In the genomic region with DNA sequence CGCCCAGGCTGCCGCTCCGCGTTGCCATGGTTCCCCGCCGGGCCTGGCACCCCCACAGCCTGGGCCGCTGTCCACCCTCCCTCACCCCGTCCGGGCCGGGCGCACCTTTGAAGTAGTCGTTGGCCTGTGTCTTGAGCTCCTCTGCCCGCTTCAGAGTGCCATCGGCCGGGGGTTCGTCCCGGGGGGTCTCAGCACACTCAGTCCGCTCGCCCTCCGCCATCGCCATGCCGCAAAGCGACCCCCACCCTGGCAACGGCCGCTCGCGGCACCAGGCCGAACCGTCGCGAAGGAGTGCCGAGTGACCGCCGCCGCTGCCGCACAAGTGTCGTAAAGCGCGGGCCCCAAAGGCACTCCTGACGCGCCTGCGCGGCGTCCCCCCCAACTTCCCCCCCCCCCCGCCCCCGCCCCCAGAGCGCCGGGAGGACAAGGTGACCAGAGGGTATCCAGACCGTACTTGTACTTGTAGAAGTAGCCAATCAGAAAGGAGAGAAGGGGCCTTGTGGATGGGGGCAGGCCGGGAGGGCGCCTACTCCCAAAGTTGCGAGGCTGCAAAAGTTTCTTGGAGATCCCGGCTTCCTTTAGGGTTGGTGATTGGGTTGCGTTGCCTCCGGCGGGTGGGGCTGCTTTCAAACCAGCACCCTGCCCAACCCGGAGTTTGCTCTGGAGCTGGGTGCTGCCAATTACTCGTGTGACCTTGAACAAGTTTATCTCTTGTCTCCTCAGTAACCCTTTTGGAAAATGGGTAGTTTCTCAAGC, we compare ENCODE assay signal across 1 mouse cellular context.
TF ChIP-seq lines count a peak whose summit lies in the region.

A gene (minus strand): TSS at position 337 of the 756 bp plus-strand sequence.

TF ChIP-seq in CH12.LX, 34 proteins besides CTCF, POLR2A, EP300 and RAD21 (continued from another document):
- TF ChIP-seq TCF12 (IDR thresholded peaks at IDR 0.05; ENCODE audit: low read depth, low read length) (peak; percentile 58; the same call in 1 of the 2 replicates), ETS1 (conservative IDR thresholded peaks at IDR 0.05; ENCODE audit: low read depth, low read length) (no peak), JUN (IDR thresholded peaks at IDR 0.05; ENCODE audit: insufficient read depth, low read depth, low read length) (no peak), POLR2AphosphoS2 (IDR thresholded peaks at IDR 0.05; ENCODE audit: low read depth, low read length) (no peak), MAX (IDR thresholded peaks at IDR 0.05; ENCODE audit: low read length) (peak; percentile 63), PAX5 (IDR thresholded peaks at IDR 0.05; ENCODE audit: low read length) (no peak), MEF2A (IDR thresholded peaks at IDR 0.05; ENCODE audit: borderline replicate concordance, low read depth, low read length) (no peak), MAZ (IDR thresholded peaks at IDR 0.05; ENCODE audit: low read depth, low read length) (peak; percentile 99), SMC3 (IDR thresholded peaks at IDR 0.05; ENCODE audit: low read depth, low read length) (no peak), MAFK (IDR thresholded peaks at IDR 0.05; ENCODE audit: insufficient replicate concordance, low read length) (no peak), RCOR1 (conservative IDR thresholded peaks at IDR 0.05; ENCODE audit: low read depth, low read length) (no peak; the same call in 1 of the 2 replicates), IRF4 (IDR thresholded peaks at IDR 0.05; ENCODE audit: low read depth, low read length) (peak; percentile 52; the same call in 1 of the 2 replicates), JUND (conservative IDR thresholded peaks at IDR 0.05; ENCODE audit: low read depth, low read length) (no peak), SIN3A (IDR thresholded peaks at IDR 0.05; ENCODE audit: low read length) (peak; percentile 59; the same call in 1 of the 2 replicates), GABPA (IDR thresholded peaks at IDR 0.05; ENCODE audit: insufficient replicate concordance, low read depth, low read length) (no peak), NRF1 (IDR thresholded peaks at IDR 0.05; ENCODE audit: low read depth, low read length) (peak; percentile 83), HCFC1 (IDR thresholded peaks at IDR 0.05; ENCODE audit: low read depth, low read length) (peak; percentile 74), BHLHE40 (IDR thresholded peaks at IDR 0.05; ENCODE audit: low read depth, low read length) (no peak), TBP (conservative IDR thresholded peaks at IDR 0.05; ENCODE audit: low read depth, low read length) (no peak), ZKSCAN1 (IDR thresholded peaks at IDR 0.05; ENCODE audit: borderline replicate concordance, low read depth, low read length) (no peak), KAT2A (IDR thresholded peaks at IDR 0.05; ENCODE audit: insufficient replicate concordance, low read length) (0 out of 2 replicates have a peak, but pooled peaks have one; percentile 63), NELFE (IDR thresholded peaks at IDR 0.05; ENCODE audit: low read depth, low read length) (no peak), ZNF384 (IDR thresholded peaks at IDR 0.05; ENCODE audit: low read depth, low read length) (no peak), USF2 (conservative IDR thresholded peaks at IDR 0.05; ENCODE audit: low read depth, low read length) (no peak), CHD2 (IDR thresholded peaks at IDR 0.05; ENCODE audit: low read length) (no peak; the same call in 1 of the 2 replicates), ZMIZ1 (IDR thresholded peaks at IDR 0.05; ENCODE audit: low read depth, low read length) (peak; percentile 62; the same call in 1 of the 2 replicates), ELF1 (IDR thresholded peaks at IDR 0.05; ENCODE audit: low read depth, low read length) (peak; percentile 31; the same call in 1 of the 2 replicates), CHD1 (IDR thresholded peaks at IDR 0.05; ENCODE audit: low read depth, low read length) (no peak), USF1 (IDR thresholded peaks at IDR 0.05; ENCODE audit: low read depth, low read length) (no peak), MYC (IDR thresholded peaks at IDR 0.05; ENCODE audit: low read depth, low read length) (no peak)
